Mouse (Mus musculus): Measurements from ENCODE around the gene Sp7. TPM values are rescaled to one million over a fixed set of nuclear protein-coding genes. Genes with fewer than 3 reads are reported as not detected.
"Not testable (repeated sequence)": the region's sequence is repeated elsewhere in the genome, so short reads cannot be mapped to it uniquely, and the experiment has no call there.

Sp7 gene
- total RNA-seq, 2 experiments from 2014 or later: not detected

GRCm38 (mm10) chr15:102352177-102352576 is 14.8 kb downstream of the Sp7 start:
- no peak for DNase-seq (ENCODE audit: low spot score)
- intact Hi-C loops (cut with DNase I): no loop called here

DNA sequence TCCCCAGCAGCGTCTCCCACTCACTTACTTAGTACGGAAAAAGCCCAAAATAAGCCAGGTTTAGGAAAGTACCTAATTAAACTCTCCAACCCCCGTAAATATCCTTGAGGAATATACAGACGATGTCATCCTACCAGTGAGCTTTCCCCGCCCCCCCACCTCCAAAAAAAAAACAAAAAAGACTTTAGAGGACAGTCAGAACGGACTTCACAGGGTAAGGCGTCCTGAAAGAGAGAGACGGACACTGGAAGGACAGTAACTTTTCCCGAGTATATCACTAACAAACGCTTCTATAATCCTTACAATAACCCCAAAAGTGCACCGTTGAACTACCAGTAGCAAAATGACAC is 16.1 kb downstream of the Sp7 start:
- intact Hi-C loops (cut with DNase I): loop anchor here (2.0 kb wide), 1 partner anchor 26 kb away; no protein-coding TSS in a partner anchor
- no peak for DNase-seq (ENCODE audit: low spot score)

DNA sequence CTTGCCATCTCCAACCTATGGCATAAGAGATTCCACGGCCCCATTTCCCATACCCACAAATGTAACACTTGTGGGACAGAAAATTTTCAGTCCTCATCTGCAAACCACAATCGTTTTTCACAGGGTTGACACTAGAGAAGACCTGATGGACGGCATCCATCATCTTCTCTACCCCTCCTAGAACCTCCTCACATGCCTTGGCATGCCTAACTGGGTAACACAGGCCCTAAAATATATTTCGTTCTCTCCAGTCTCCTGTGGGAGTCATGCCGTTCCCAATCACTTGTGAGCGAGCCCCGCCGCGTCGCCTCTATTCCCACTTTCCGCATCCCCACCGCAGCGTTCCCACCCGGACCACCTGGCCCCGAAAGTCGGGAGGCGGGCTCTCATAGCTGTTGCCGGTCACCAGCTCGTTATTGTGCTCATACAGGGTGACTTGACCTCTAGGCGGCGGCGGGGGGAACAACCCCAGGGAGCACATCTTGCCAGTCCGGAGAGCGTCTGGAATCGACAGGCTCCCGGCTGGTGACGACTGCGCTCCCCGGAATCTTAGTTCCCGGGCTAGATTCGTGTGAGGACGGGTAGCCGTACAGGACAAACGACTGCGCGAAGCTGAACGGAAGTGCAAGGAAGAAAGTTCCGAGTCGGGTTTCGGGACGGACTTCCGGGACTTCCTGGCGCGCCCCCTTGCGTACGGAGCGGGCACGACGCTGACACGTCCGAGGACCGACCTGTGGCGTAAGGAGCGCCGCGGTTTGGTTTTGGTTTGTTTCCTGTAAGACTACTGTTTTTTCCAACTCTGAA is 16.6 kb downstream of the Sp7 start, which contains the start of gene Aaas:
Gene Aaas (minus strand): TSS at position 634 of the 804 bp plus-strand sequence.
- peak; percentile 89 for DNase-seq (ENCODE audit: low spot score)
- intact Hi-C loops (cut with DNase I): loop anchor here (2.0 kb wide), 1 partner anchor 26 kb away; no protein-coding TSS in a partner anchor

- no peak for DNase-seq (ENCODE audit: low spot score)
- intact Hi-C loops (cut with DNase I): no loop called here
Observed at GRCm38 (mm10) chr15:102346444-102346843, 20.5 kb downstream of the Sp7 start.

GRCm38 (mm10) chr15:102344490-102344889 is 22.5 kb downstream of the Sp7 start:
- no peak for DNase-seq (ENCODE audit: low spot score)
- intact Hi-C loops (cut with DNase I): loop anchor here (5.0 kb wide), 2 partner anchors 33 to 78 kb away; no protein-coding TSS in a partner anchor

GRCm38 (mm10) chr15:102341580-102341979 is 25.4 kb downstream of the Sp7 start:
- intact Hi-C loops (cut with DNase I): loop anchor here (5.0 kb wide), 2 partner anchors 36 to 81 kb away; no protein-coding TSS in a partner anchor
- DNase-seq (ENCODE audit: low spot score): no peak

DNA sequence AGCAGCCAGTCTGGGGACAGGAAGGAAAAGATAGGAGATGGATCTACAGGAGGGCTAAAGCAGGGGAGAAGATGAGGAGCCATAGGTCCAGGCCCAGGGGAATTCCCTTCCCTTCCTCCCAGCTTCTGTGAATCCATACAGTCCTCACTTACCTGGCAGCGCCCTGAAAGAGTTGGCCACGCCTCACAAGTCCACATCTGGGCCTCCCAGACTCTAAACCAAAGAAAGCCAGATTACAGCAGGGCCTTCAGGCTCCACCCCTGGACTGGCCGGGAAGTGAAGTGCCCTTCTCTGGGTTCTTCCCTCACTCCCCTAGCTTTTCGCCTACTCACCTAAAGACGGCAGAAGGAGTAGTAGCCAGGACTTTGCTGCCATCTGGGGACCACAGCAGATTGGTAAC is 27.4 kb downstream of the Sp7 start:
- intact Hi-C loops (cut with DNase I): loop anchor here (5.0 kb wide), 3 partner anchors 38 to 98 kb away; no protein-coding TSS in a partner anchor
- DNase-seq (ENCODE audit: low spot score): no peak

DNA sequence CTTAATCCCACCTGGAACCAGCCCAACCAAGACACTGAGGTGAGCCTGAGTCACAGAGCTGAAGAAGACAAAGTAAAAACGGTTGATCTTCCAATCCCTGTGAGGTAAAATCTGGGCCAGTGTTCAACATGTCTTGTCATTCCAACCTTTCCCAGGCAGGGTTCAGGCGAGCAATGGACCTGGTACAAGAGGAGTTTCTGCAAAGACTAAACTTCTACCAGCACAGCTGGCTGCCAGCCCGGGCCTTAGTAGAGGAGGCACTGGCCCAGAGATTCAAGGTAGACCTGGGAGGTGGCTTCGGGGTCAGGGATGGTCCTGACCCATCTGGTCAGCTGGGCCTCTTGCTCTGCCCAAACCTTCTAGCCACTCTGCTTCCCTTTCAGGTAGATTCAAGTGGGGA is 30.0 kb downstream of the Sp7 start:
- intact Hi-C loops (cut with DNase I): loop anchor here (5.0 kb wide), 1 partner anchor 100 kb away; no protein-coding TSS in a partner anchor
- no peak for DNase-seq (ENCODE audit: low spot score)

- not testable (repeated sequence) for DNase-seq (ENCODE audit: low spot score)
- intact Hi-C loops (cut with DNase I): loop anchor here (5.0 kb wide), 1 partner anchor 101 kb away; no protein-coding TSS in a partner anchor
Observed at GRCm38 (mm10) chr15:102335925-102336324, 31.1 kb downstream of the Sp7 start.

DNA sequence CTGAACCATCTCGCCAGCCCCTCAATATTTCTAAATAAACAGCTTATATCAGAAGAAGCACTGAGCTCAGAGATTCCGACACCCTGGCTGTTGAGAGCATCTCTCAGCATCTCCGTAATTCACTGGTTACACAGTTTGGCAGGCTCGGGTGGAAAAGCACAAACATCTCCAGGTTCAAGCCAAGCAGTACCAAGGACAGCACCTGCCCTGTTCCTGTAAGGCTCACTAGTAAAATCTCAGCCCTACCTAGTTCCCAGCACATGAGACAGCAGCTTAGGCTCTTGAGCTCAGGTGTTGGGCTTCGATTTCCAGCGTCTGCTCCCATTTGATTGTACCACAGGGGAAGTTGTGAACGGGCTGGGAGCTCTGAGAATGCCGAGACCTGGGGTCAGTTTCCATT is 31.7 kb downstream of the Sp7 start:
- intact Hi-C loops (cut with DNase I): loop anchor here (5.0 kb wide), 1 partner anchor 102 kb away; no protein-coding TSS in a partner anchor
- no peak for DNase-seq (ENCODE audit: low spot score)

GRCm38 (mm10) chr15:102331610-102332015 is 35.4 kb downstream of the Sp7 start, which contains the start of gene Myg1:
Myg1 (plus strand) TSS chr15:102331709.
- peak; percentile 63 for DNase-seq (ENCODE audit: low spot score)
- intact Hi-C loops (cut with DNase I): no loop called here

GRCm38 (mm10) chr15:102326892-102327291 is 40.1 kb downstream of the Sp7 start:
- DNase-seq (ENCODE audit: low spot score): no peak
- intact Hi-C loops (cut with DNase I): no loop called here

GRCm38 (mm10) chr15:102326022-102326576 is 40.9 kb downstream of the Sp7 start, which contains the start of gene Pfdn5:
Pfdn5 (plus strand) TSS chr15:102326116.
- intact Hi-C loops (cut with DNase I): no loop called here
- DNase-seq (ENCODE audit: low spot score): peak; percentile 68

DNA sequence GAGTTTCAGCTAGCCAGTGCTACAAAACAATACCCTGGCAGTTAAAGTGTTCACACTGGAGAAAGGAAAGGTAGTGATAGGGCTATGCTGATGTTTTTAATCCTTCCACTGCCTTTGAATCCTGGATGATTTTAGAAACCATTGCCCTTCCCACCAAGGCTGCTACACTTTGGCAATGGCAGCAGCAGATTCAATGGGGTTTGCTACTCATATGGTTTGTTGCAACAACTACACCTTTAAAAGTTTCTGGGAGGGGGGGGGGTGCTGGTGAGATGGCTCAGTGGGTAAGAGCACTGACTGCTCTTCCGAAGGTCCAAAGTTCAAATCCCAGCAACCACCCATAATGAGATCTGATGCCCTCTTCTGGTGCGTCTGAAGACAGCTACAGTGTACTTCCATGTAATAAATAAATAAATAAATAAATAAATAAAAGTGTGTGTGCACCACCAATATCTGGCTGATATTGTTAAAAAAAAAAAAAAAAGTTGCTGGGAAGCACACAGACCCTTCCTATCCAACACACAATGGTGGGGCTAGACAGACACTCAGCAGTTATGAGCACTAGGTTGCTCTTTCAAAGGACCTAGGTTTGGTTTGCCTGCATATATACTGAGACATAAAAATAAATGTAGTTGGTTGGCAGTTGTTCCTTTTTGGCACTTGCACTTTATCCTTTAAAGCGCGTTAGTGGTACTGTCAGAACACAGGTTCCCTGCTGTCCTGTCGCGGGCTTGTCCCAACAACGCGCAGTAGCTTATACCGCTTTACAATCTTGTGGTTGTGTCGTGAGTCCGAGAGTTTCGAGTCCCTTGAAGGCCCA is 42.1 kb downstream of the Sp7 start:
- no peak for DNase-seq (ENCODE audit: low spot score)
- intact Hi-C loops (cut with DNase I): no loop called here

DNA sequence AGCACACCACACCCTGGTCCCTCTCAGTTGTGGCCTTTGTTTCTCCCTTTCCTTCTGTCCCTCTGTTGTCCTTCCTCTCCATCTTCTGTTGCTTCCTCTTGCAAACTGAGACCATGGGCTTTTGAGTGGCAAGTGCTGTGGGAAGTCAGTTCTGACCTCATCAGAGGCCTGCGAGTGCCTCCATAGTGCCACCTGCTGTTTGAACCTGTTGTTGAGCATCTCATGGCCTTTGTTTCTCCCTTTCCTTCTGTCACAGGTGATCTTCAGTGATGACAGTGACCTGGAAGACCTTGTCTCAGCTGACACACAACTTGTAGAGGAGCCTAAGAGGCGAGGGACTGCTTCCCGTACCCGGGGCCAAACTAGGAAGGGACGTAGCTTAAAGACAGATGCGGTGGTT is 50.7 kb downstream of the Sp7 start:
- intact Hi-C loops (cut with DNase I): loop anchor here (1.0 kb wide), 2 partner anchors 29 to 77 kb away; no protein-coding TSS in a partner anchor
- peak; percentile 40 for DNase-seq (ENCODE audit: low spot score)

DNA sequence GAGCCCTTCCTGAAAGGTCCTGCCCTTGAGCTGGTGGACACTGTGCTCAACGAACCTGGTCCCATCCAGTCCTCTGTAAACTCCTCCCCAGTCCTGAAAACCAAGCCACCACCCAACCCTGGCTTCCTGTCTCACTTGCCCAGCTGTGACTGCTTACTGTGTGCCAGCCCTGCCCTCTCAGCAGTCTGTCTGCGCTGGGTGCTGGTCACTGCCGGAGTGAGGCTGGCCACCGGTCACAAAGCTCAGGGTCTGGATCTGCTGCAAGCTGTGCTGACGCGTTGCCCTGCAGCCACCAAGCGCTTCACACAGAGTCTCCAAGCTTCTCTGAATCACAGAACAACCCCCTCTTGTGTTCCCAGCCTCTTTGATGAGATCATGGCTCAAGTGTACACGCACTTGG is 51.7 kb downstream of the Sp7 start:
- intact Hi-C loops (cut with DNase I): no loop called here
- peak; percentile 38 for DNase-seq (ENCODE audit: low spot score)

DNA sequence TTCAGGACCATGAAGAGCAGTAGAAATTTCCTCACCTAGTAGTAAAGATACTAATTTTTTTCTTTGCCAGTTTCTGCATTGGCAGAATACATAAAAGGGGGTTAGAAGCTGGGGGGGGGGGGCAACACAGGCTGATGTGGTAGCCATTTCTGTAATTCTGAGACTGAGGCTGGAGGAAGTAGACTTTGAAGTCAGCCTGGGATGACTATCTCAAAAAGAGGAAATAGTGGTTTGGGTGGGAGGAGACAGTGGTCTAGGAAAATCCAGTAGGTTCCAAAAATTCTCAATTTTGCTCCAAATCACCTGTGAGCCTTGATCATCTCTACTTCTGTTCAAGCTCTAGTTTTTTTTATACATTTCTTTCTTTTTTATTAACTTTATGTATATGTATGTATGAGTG is 55.5 kb downstream of the Sp7 start:
- intact Hi-C loops (cut with DNase I): no loop called here
- DNase-seq (ENCODE audit: low spot score): no peak

GRCm38 (mm10) chr15:102310074-102310845 is 56.7 kb downstream of the Sp7 start:
- DNase-seq (ENCODE audit: low spot score): peak; percentile 55
- intact Hi-C loops (cut with DNase I): no loop called here

DNA sequence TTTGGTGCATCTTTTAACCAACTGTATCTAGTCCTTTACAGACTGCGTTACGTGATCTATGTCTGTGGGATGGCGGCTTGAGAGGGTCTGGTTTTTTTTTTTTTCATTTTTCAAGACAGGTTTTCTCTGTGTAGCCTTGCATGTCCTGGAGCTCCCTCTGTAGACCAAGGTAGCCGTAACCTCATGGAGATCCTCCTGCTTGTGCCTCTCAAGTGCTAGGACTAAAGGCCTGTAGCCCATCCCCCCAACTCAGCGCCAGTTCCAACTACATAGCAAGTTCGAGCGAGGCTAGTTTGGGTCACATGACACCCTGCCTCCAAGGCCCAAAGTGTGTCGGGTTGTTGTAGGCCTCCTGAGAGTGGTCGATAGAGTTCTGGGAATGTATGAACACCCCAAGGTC is 58.3 kb downstream of the Sp7 start:
- no peak for DNase-seq (ENCODE audit: low spot score)
- intact Hi-C loops (cut with DNase I): no loop called here

All from heart, postnatal 25 days (tissue).